In genomic region chr14:109035171-109035570, GRCm38 (mm10) we compare ENCODE assay signal across 22 mouse cellular contexts.
"Had no signal": no experiment of that assay in that cellular context is flagged by ENCODE, and none has a peak within 500 bp of the region (broad histone marks: within the 10 kb centered on the region; RNA-seq: fewer than 3 reads in every experiment).

No protein-coding gene starts in this region.

- H3K4me3 ChIP-seq: heart, embryonic 10.5 days; heart, embryonic 12.5 days; hindbrain, embryonic 13.5 days; hindbrain, embryonic 15.5 days; kidney, embryonic 15.5 days; limb, embryonic 13.5 days; limb, embryonic 15.5 days had no signal

- ATAC-seq: hindbrain, postnatal 0 days; intestine, embryonic 16.5 days had no signal

- H3K4me1 ChIP-seq: heart, embryonic 10.5 days; heart, embryonic 12.5 days; hindbrain, embryonic 13.5 days; hindbrain, embryonic 15.5 days; kidney, embryonic 15.5 days; limb, embryonic 13.5 days; limb, embryonic 15.5 days had no signal

- H3K9ac ChIP-seq: heart, embryonic 12.5 days; hindbrain, embryonic 13.5 days; hindbrain, embryonic 15.5 days; kidney, embryonic 15.5 days; limb, embryonic 13.5 days; limb, embryonic 15.5 days had no signal

- H3K27me3 ChIP-seq: heart, embryonic 12.5 days; hindbrain, embryonic 13.5 days; hindbrain, embryonic 15.5 days; kidney, embryonic 15.5 days; limb, embryonic 13.5 days; limb, embryonic 15.5 days had no signal

- H3K27ac ChIP-seq: heart, embryonic 10.5 days; hindbrain, embryonic 13.5 days; hindbrain, embryonic 15.5 days; hindbrain, postnatal 0 days; kidney, embryonic 15.5 days; kidney, postnatal 0 days; limb, embryonic 13.5 days; limb, embryonic 15.5 days had no signal

- H3K9me3 ChIP-seq: heart, embryonic 10.5 days; heart, embryonic 12.5 days; hindbrain, embryonic 13.5 days; hindbrain, embryonic 15.5 days; kidney, embryonic 15.5 days; limb, embryonic 13.5 days; limb, embryonic 15.5 days had no signal

- DNase-seq: gastrocnemius, postnatal 14 days; gastrocnemius, postnatal 36 days; heart, adult 18-20 months; heart, postnatal 10 days; kidney, adult 11 months; kidney, adult 2 months; kidney, adult 9 months; kidney, postnatal 14 days; kidney, postnatal 36 days; layer of hippocampus, adult 9-11 months; layer of hippocampus, postnatal 36 days; left cerebral cortex, postnatal 4 days had no signal

- H3K36me3 ChIP-seq: heart, embryonic 10.5 days; heart, embryonic 12.5 days; hindbrain, embryonic 13.5 days; hindbrain, embryonic 15.5 days; kidney, embryonic 15.5 days; limb, embryonic 13.5 days; limb, embryonic 15.5 days had no signal

- H3K4me2 ChIP-seq: heart, embryonic 12.5 days; hindbrain, embryonic 13.5 days; hindbrain, embryonic 15.5 days; kidney, embryonic 15.5 days; limb, embryonic 13.5 days; limb, embryonic 15.5 days had no signal
